Mouse (Mus musculus) intestine, embryonic 16.5 days (tissue): ENCODE results near the gene Slc9a8. TPM values are rescaled to one million over a fixed set of nuclear protein-coding genes. Genes with fewer than 3 reads are reported as not detected.

Experiments used
- ATAC-seq: fragments of 200-750 bp; cut with Nextera tagmentation; 2 replicates; pipeline ENCODE4 v1.8.0; 2017; ENCODE audit warnings: moderate TSS enrichment, moderate library complexity
- H3K27ac ChIP-seq: fragments of 300-500 bp; sonication (generic); 2 replicates; pipeline ENCODE4 v1.5.1; 2014; ENCODE audit warnings: mild to moderate bottlenecking, low read length
- H3K27me3 ChIP-seq: fragments of 300-500 bp; sonication (generic); replicated peaks from 2 replicates; pipeline ENCODE4 v1.6.1; 2014; ENCODE audit warnings: low read length, control low read depth, mixed read lengths; ENCODE audit not compliant: control insufficient read depth, insufficient read depth
- H3K36me3 ChIP-seq: fragments of 300-500 bp; sonication (generic); 2 replicates; pipeline ENCODE4 v1.6.1; 2014; ENCODE audit warnings: low read length, control low read depth; ENCODE audit not compliant: control insufficient read depth, insufficient read depth
- H3K4me1 ChIP-seq: fragments of 300-500 bp; sonication (generic); 2 replicates; pipeline ENCODE4 v1.6.1; 2014; ENCODE audit warnings: low read length, control low read depth, mixed read lengths; ENCODE audit not compliant: control insufficient read depth, insufficient read depth
- H3K4me2 ChIP-seq: fragments of 300-500 bp; sonication (generic); 2 replicates; pipeline ENCODE4 v1.6.1; 2014; ENCODE audit warnings: low read depth, low read length, control low read depth
- H3K4me3 ChIP-seq: fragments of 300-500 bp; sonication (generic); 2 replicates; pipeline ENCODE4 v1.5.1; 2014; ENCODE audit warnings: mild to moderate bottlenecking, low read length
- H3K9ac ChIP-seq: fragments of 300-500 bp; sonication (generic); 2 replicates; pipeline ENCODE4 v1.6.1; 2014; ENCODE audit warnings: low read depth, low read length
- H3K9me3 ChIP-seq: fragments of 300-500 bp; sonication (generic); 2 replicates; pipeline ENCODE4 v1.6.1; 2016; ENCODE audit warnings: low read length, control low read depth; ENCODE audit not compliant: control insufficient read depth
- WGBS: fragments of 180-500 bp; shearing (Covaris S2); extraction: QIAGEN DNeasy Blood & Tissue Kit; methylation state at CpG from one replicate; pipeline ENCODE4 v1.1.7; 2014; 5-methylcytosine and 5-hydroxymethylcytosine counted together
- polyA plus RNA-seq: library from polyadenylated mRNA; unstranded; fragments of >200 nt; fragmentation: Nextera tagmentation; extraction: Ambion mirVana; gene quantifications from 2 replicates; pipeline ENCODE4 v1.2.1, GENCODE M21; 2015

Gene Slc9a8
- polyA plus RNA-seq, 1 experiment from 2014 or later, result 19.0 TPM

DNA sequence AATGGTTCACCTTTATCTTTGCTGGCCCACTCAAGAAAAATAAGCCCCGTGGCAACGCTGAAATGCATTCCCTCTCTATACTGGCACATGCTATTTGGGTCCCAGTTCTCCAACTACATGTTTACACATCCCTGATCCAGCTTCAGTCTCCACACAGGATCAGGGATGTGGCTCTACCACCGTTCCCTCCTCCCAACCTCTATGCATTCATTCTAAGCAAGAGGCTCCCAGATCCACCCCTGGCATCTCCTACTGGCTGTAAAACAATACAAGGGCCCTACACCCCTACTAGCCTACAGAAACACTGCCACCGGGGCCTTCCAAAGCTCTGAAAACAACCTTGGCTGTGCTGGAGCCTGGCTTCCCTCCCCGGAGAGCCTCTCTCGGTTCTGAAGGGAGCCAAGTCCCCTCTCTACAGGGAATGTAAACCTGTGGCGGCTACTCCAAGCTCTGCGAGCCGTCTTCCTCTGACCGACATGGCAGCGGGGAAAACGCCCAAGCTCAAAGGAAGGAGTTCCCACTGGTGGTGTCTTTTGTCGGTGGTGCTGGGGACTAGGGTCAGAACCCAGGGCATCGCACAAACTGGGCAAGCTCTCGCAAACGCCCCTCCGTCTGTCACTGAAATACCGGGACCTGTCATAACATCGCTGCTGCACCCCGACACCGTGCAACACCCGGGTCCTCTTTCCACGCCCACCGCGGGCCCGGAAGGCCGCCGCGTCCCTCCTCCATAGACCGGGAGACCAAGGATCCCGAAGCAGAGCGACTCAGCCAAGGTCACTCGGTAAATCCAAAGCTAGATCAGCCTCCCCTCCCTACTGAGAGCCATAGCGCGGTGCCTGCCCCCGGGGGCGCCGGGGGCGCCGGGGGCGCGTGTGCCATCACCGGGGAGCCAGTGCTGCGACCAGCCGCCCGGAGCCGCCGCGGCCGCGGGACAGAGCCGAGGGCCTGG, 70.5 kb downstream of the Slc9a8 start, which contains the start of gene Rnf114:
Gene Rnf114 (plus strand): TSS at position 889 of the 952 bp plus-strand sequence.
- H3K9me3 ChIP-seq, result no peaks in the 10 kb centered on the region
- ATAC-seq, result peak; percentile 70
- H3K27me3 ChIP-seq, result no peaks in the 10 kb centered on the region
- no peaks in the 10 kb centered on the region for H3K36me3 ChIP-seq
- peak within 1 kb of the TSS; percentile 95 for H3K4me2 ChIP-seq
- peak within 1 kb of the TSS; percentile 92 for H3K9ac ChIP-seq
- peak within 1 kb of the TSS; percentile 96 for H3K27ac ChIP-seq
- WGBS, result 4% methylated on average over 49 of the region's 52 CpGs
- peak within 1 kb of the TSS; percentile 99 for H3K4me3 ChIP-seq
- H3K4me1 ChIP-seq, result peaks cover 27% of the 10 kb centered on the region

DNA sequence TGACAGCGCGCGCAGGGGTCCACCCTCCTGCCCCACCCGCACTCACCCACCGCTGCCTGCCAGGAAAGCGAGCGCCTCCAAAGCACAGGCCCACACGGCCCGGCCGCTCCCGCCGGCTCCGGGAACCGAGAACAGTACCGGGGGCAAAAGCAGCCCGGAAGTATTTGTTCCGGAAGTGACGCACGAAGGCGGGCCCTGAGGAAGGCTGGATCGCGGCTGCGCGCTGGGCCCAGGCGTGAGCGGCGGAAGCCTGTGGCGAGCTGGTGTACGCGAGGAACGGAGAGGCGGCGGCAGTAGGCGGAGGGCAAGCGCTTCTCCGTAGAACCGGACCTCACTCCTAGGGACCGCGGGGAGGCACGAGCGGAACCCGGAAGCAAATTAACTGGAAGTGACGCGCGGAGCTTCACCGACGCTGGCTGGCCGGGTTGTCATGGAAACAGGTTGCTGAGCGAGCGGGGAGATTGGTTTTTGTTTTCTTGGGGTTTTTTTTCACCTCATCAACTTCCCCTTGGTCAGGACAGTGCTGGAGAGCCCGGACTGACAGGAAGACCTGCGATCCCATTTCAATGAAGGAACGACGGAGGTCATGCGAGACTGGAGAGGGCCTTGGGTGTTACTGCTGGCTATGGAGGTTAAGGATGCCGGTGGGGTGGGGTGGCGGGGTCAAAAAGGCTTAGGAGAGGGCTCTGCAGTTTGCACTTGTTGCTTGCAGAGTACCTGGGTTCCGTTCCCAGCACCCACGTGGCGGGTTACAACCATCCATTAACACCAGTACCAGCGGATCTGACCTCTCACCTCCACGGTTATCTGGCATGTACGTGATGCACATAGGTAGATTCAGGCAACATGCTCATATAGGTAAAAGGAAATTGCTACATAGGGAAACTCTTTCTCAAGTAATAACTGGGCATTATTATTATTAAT, 71.5 kb downstream of the Slc9a8 start, which contains the start of gene Spata2:
Gene Spata2 (minus strand): TSS at position 175 of the 924 bp plus-strand sequence.
- WGBS, result 2% methylated on average over 63 of the region's 63 CpGs
- H3K4me1 ChIP-seq, result peaks cover 27% of the 10 kb centered on the region

DNA sequence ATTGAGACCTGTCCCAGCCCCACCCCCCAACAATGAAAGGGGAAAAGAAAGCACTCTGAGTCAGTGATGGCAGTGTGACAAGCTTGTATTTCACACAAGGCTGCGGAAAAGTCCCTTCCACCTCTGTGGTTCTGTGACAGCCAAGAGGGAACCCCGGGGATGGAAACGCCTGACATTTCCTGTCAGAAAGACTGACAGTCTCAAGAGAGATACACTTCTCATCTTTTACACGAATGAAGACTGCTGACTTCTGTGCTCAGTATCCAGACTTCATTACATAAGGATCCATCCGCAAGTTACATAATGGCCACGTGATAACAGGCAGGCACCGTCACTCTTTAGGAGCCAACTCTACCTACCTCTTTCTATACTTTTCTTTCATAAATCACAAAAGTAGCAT, 74.9 kb downstream of the Slc9a8 start:
- WGBS, result 81% methylated on average over 7 of the region's 7 CpGs
- H3K4me1 ChIP-seq, result peaks cover 9% of the 10 kb centered on the region
- ATAC-seq, result no peak

More for the DNA sequence above, 71.5 kb downstream of the Slc9a8 start, which contains the start of gene Spata2:
- peak; percentile 95 for ATAC-seq
- no peaks in the 10 kb centered on the region for H3K27me3 ChIP-seq
- peak within 1 kb of the TSS; percentile 99 for H3K4me3 ChIP-seq
- H3K9ac ChIP-seq, result peak within 1 kb of the TSS; percentile 92
- peak within 1 kb of the TSS; percentile 95 for H3K4me2 ChIP-seq
- no peaks in the 10 kb centered on the region for H3K9me3 ChIP-seq
- H3K27ac ChIP-seq, result peak within 1 kb of the TSS; percentile 96
- H3K36me3 ChIP-seq, result no peaks in the 10 kb centered on the region

DNA sequence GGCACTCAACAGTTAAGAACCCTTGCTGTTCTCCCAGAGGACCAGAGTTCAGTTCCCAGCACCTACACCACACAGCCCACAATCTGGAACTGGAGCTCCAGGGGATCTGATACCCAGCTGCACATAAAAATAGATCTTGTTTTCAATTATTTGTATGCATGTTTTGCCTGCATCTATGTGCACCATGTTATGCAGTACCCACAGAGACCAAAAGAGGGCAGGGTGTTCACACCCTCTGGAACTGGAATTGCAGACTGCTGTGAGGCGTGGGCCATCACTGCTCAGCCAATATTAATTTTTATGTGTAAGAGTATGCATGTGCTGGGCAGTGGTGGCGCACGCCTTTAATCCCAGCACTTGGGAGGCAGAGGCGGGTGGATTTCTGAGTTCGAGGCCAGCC, 75.8 kb downstream of the Slc9a8 start:
- 77% methylated on average over 5 of the region's 5 CpGs for WGBS
- no peak for ATAC-seq
- Histone ChIP-seq H3K9me3 (no peaks in the 10 kb centered on the region), H3K9ac (no peak overlapping the region), H3K36me3 (no peaks in the 10 kb centered on the region), H3K4me1 (peaks cover 3% of the 10 kb centered on the region; the same call in 1 of the 2 replicates), H3K4me3 (no peak overlapping the region), H3K27me3 (no peaks in the 10 kb centered on the region), H3K27ac (no peak overlapping the region), H3K4me2 (no peak overlapping the region)

More for the DNA sequence above, 74.9 kb downstream of the Slc9a8 start:
- Histone ChIP-seq H3K4me2 (no peak overlapping the region), H3K36me3 (no peaks in the 10 kb centered on the region), H3K27ac (no peak overlapping the region), H3K9ac (no peak overlapping the region), H3K9me3 (no peaks in the 10 kb centered on the region), H3K4me3 (no peak overlapping the region), H3K27me3 (no peaks in the 10 kb centered on the region)

DNA sequence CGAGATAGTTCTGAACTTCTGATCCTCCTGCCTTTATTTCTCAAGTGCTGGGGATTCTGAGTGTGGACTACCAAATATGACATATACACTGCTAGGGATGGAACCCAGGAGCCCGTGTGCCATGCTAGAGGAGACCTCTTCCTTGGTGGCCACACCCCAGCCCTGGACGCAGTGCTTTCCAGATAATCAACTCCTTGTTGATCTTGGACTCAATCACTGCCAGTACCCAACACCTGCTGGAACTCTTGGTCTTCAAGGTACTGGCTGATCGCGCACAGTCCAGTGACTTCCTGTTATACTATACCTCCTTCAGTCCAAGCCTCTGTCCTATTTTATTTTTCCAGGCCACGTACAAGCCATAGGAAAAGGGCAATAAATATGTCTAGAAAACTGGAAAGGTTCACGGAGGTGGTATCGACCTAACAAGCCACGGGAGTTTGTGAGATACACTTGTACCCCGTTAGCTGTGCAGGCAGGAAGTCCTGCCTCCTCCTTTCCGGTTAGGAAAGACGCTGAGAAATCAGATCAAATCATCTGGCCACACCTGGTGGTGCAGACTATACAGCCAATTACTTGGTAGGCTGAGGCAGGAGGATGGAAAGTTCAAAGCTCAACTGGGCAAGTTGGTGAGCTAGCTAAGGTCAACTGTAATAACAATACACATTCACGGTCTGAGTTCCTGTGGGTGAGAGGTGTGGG, 81.2 kb downstream of the Slc9a8 start:
- Histone ChIP-seq H3K9ac (peak overlapping the region; percentile 95), H3K4me3 (peak overlapping the region; percentile 98), H3K27ac (peak overlapping the region; percentile 88), H3K27me3 (no peaks in the 10 kb centered on the region), H3K36me3 (no peaks in the 10 kb centered on the region), H3K4me2 (peak overlapping the region; percentile 84), H3K4me1 (peaks cover 29% of the 10 kb centered on the region), H3K9me3 (no peaks in the 10 kb centered on the region)
- peak; percentile 73 for ATAC-seq
- WGBS, result 40% methylated on average over 13 of the region's 13 CpGs

DNA sequence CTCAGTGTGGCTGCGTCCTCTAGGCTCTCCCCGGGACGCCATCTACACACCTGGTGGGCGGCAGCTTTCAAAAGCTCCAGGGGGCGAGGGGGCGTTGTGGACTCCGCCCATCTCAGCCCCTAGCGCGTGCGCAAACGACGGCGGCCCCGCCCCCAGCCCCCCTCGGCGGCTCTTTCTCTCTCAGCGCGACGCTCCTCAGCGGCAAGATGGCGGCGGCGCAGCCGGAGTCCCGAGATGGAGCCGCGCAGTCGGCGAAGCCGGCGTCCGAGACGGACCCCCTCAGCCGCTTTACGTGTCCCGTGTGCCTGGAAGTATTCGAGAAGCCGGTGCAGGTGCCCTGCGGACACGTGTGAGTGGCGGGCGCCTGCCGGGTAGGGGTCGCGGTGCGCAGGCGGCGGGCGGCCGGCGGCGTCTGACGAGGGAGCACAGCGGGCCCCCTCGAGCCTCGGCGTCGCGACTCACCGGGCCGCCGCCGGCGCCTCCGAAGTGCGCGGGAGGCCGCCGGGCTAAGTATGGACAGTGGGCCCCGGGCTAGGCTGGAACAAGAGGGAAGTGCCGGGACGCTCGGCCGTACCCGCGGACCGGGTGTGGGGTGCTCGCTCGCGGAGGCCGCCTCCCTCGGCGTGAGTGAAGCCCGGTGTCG, 81.9 kb downstream of the Slc9a8 start:
- H3K9ac ChIP-seq, result peak overlapping the region; percentile 95

DNA sequence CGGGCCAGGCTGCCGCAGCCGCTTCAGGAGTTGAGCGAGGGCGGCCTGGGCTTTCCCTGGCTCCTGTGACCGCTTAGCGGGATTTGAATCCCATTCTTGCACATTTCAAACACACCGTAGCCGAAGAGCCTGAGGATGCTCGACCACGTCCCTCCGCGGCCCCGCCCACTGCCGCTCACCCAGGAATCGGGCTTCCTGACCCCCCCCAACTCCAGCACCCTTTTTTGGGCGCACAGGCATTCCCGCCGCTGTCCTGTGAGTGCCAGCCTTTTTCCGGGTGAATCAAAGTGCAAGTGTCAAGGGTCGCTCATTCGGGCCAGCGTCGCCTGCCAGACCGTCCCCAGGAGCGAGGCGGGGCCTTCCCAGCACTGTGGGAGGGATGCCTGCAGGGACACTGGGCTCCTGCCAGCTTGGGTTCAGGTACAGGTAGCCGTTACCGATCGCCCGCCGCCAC, 82.4 kb downstream of the Slc9a8 start:
- ATAC-seq, result peak; percentile 57
- Histone ChIP-seq H3K27ac (peak overlapping the region; percentile 88), H3K4me2 (peak overlapping the region; percentile 84), H3K9me3 (no peaks in the 10 kb centered on the region), H3K4me3 (peak overlapping the region; percentile 98), H3K36me3 (peaks cover 3% of the 10 kb centered on the region; the same call in 1 of the 2 replicates), H3K27me3 (no peaks in the 10 kb centered on the region), H3K9ac (peak overlapping the region; percentile 95), H3K4me1 (peaks cover 29% of the 10 kb centered on the region)
- WGBS, result 2% methylated on average over 32 of the region's 32 CpGs

More for the DNA sequence above, 81.9 kb downstream of the Slc9a8 start:
- H3K36me3 ChIP-seq, result no peaks in the 10 kb centered on the region
- H3K9me3 ChIP-seq, result no peaks in the 10 kb centered on the region
- H3K27me3 ChIP-seq, result no peaks in the 10 kb centered on the region
- under 1% methylated on average over 82 of the region's 85 CpGs for WGBS
- peak overlapping the region; percentile 84 for H3K4me2 ChIP-seq
- H3K27ac ChIP-seq, result peak overlapping the region; percentile 88
- peak overlapping the region; percentile 98 for H3K4me3 ChIP-seq
- peak; percentile 85 for ATAC-seq
- peaks cover 29% of the 10 kb centered on the region for H3K4me1 ChIP-seq

DNA sequence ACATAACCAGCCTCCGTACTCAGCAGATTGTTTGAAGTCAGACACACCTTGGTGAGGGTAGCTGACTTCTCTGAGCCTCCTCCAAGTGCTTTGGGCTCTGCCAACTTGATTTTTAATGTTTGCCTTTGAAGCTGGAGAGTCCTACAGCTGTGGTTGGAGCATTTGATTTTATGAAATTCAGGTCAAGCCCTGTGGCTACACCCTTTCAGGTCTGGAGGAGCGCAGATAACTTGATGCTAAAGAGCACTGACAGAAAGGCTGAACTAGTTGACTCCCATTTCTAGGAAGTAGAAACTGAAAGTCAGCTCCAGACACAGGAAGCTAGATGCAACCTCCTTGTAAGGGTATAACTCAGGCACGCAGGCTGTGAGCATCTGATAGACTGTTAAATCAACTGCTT, 83.6 kb downstream of the Slc9a8 start:
- Histone ChIP-seq H3K4me1 (peaks cover 29% of the 10 kb centered on the region), H3K4me3 (no peak overlapping the region), H3K4me2 (peak overlapping the region; percentile 84; the same call in 1 of the 2 replicates), H3K9ac (no peak overlapping the region), H3K27me3 (no peaks in the 10 kb centered on the region), H3K36me3 (peaks cover 3% of the 10 kb centered on the region), H3K9me3 (no peaks in the 10 kb centered on the region), H3K27ac (peak overlapping the region; percentile 13; the same call in 1 of the 2 replicates)
- WGBS, result 67% methylated on average over 3 of the region's 3 CpGs
- ATAC-seq, result no peak
